Mouse (Mus musculus) gonadal fat pad, adult 2 months (tissue): ENCODE measurements around the gene Mettl6. TPM values are rescaled to one million over a fixed set of nuclear protein-coding genes. Genes with fewer than 3 reads are reported as not detected.
"Not testable (repeated sequence)": the region's sequence is repeated elsewhere in the genome, so short reads cannot be mapped to it uniquely, and the experiment has no call there.

Source experiments
- DNase-seq: peaks from one replicate; pipeline ENCODE4 v3.0.0-alpha.2; 2012; ENCODE audit warnings: low read depth
- polyA plus RNA-seq: library from polyadenylated mRNA; depleted of rRNA; stranded (reverse); fragments of >200 nt; gene quantifications from 2 replicates; pipeline ENCODE4 v1.2.3, GENCODE M21; 2012

The Mettl6 gene
- polyA plus RNA-seq, 1 experiment, result 8.5 TPM

- no peak for DNase-seq
Measured at GRCm38 (mm10) chr14:31472451-31473061, 22.3 kb downstream of the Mettl6 start.

GRCm38 (mm10) chr14:31469711-31470110, 25.1 kb downstream of the Mettl6 start:
- no peak for DNase-seq

- no peak for DNase-seq
Measured at GRCm38 (mm10) chr14:31464176-31464575, 30.7 kb downstream of the Mettl6 start.

- DNase-seq, result no peak
Measured at GRCm38 (mm10) chr14:31462886-31463285, 32.0 kb downstream of the Mettl6 start.

- DNase-seq, result not testable (repeated sequence)
Measured at GRCm38 (mm10) chr14:31462226-31462625, 32.6 kb downstream of the Mettl6 start.

- DNase-seq, result no peak
Measured at GRCm38 (mm10) chr14:31458006-31458405, 36.8 kb downstream of the Mettl6 start.

- no peak for DNase-seq
Measured at GRCm38 (mm10) chr14:31456064-31456721, 38.6 kb downstream of the Mettl6 start.

GRCm38 (mm10) chr14:31454849-31455566, 39.8 kb downstream of the Mettl6 start:
- no peak for DNase-seq

- not testable (repeated sequence) for DNase-seq
Measured at GRCm38 (mm10) chr14:31453946-31454345, 40.9 kb downstream of the Mettl6 start.

GRCm38 (mm10) chr14:31448994-31449393, 45.8 kb downstream of the Mettl6 start:
- DNase-seq, result no peak

- no peak for DNase-seq
Measured at GRCm38 (mm10) chr14:31443616-31444015, 51.2 kb downstream of the Mettl6 start.

GRCm38 (mm10) chr14:31440725-31441124, 54.1 kb downstream of the Mettl6 start:
- no peak for DNase-seq

- DNase-seq, result no peak
Measured at GRCm38 (mm10) chr14:31440230-31440629, 54.6 kb downstream of the Mettl6 start.

GRCm38 (mm10) chr14:31439279-31439678, 55.6 kb downstream of the Mettl6 start:
- no peak for DNase-seq

- DNase-seq, result no peak
Measured at GRCm38 (mm10) chr14:31437826-31438529, 56.9 kb downstream of the Mettl6 start.

- DNase-seq, result no peak
Measured at GRCm38 (mm10) chr14:31435930-31436693, 58.7 kb downstream of the Mettl6 start, which contains the start of gene Sh3bp5. Gene Sh3bp5 (minus strand): TSS chr14:31436078.

GRCm38 (mm10) chr14:31435018-31435915, 59.6 kb downstream of the Mettl6 start:
- no peak for DNase-seq

GRCm38 (mm10) chr14:31434426-31434825, 60.4 kb downstream of the Mettl6 start:
- no peak for DNase-seq

- DNase-seq, result no peak
Measured at GRCm38 (mm10) chr14:31433851-31434360, 60.9 kb downstream of the Mettl6 start.

GRCm38 (mm10) chr14:31433126-31433525, 61.7 kb downstream of the Mettl6 start:
- DNase-seq, result no peak
